Comparison of ENCODE assay signal across 1 mouse cellular context in the genomic region with DNA sequence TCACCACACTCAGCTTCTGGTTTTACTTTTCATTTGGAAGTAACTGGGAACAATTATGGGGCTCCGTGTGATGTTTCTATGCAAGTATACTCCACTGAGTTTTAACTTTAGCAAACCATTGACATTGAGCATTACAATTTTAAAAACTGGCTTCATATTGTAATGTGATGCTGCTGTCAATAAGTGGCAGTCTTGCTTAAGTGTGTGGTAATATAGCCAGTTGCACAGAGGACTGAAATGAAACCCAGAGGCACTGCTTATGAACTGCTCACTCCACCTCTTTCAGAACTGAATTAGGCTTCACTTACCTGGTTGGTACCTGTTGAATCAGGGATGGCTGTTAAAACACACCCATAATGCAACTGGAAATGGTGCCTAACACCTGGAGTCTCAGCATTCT.
TF ChIP-seq lines count a peak whose summit lies in the region.

No protein-coding gene starts in this region.

TF ChIP-seq in MEL, 35 proteins besides CTCF, POLR2A, EP300 and RAD21:
- TF ChIP-seq SMC3 (IDR thresholded peaks at IDR 0.05; ENCODE audit: low read depth, low read length) (peak; percentile 26), TAL1 (IDR thresholded peaks at IDR 0.05; ENCODE audit: low read length) (no peak), RCOR1 (IDR thresholded peaks at IDR 0.05; ENCODE audit: low read depth, low read length) (0 out of 2 replicates have a peak, but pooled peaks have one; percentile 12), POLR2AphosphoS5 (IDR thresholded peaks at IDR 0.05; ENCODE audit: borderline replicate concordance, low read depth, low read length) (no peak), ETS1 (IDR thresholded peaks at IDR 0.05; ENCODE audit: low read depth, low read length) (0 out of 2 replicates have a peak, but pooled peaks have one; percentile 24), ZMIZ1 (IDR thresholded peaks at IDR 0.05; ENCODE audit: low read depth, low read length) (no peak), HCFC1 (IDR thresholded peaks at IDR 0.05; ENCODE audit: low read depth, low read length) (0 out of 2 replicates have a peak, but pooled peaks have one; percentile 3)
TF ChIP-seq in MEL: peak in this region for 4.
